Mouse (Mus musculus) liver, embryonic 14.5 days (tissue): ENCODE measurements around the gene Ubtd2.

Experiments
- CTCF ChIP-seq: IDR thresholded peaks from 2 replicates; pipeline ENCODE4 v1.5.1; 2016; ENCODE audit warnings: antibody characterized with exemption, low read depth, control low read depth
- EP300 ChIP-seq: IDR thresholded peaks from 2 replicates; pipeline ENCODE4 v1.6.1; 2016; ENCODE audit warnings: antibody characterized with exemption, low read depth

DNA sequence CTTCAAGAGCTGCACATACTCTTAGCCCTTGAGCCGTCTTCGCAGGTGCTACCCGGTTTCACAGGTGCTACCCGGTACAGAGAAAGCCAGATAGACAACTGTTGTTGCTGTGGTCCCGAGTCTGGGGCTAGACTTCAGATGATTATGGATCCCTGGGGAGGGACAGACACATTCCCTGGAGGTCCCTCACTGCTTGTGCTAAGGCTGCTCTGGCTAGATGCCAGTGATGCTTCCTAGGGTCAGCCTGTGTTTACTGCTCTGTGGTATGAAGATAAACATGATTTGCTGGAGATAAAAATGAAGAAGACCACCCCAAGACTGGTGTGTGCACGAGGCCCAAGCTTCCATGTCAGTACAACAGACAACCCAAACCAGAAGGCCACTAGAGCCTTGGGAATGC, 88.9 kb downstream of the Ubtd2 start:
- no peak for TF ChIP-seq CTCF
- no peak for TF ChIP-seq EP300
